Mouse (Mus musculus): ENCODE data around the gene Ccdc12. TPM values are rescaled to one million over a fixed set of nuclear protein-coding genes. Genes with fewer than 3 reads are reported as not detected.

The Ccdc12 gene
- polyA plus RNA-seq, 1 experiment from 2014 or later = 178 TPM

GRCm38 (mm10) chr9:110652963-110653654 is 3.2 kb upstream of the Ccdc12 start:
- no peak for DNase-seq (ENCODE audit: extremely low spot score, low spot score)
- peak overlapping the region; percentile 87 for H3K27ac ChIP-seq

GRCm38 (mm10) chr9:110653655-110654461 is 2.4 kb upstream of the Ccdc12 start, which contains the start of gene Nbeal2:
Gene Nbeal2 (minus strand): TSS chr9:110654161.
- WGBS = under 1% methylated on average over 75 of the region's 75 CpGs
- Histone ChIP-seq H3K27ac (peak within 1 kb of the TSS; percentile 87), H3K9me3 (no peaks in the 10 kb centered on the region), H3K4me3 (peak within 1 kb of the TSS; percentile 85), H3K27me3 (ENCODE audit: poor library complexity, severe bottlenecking) (peaks cover 35% of the 10 kb centered on the region), H3K36me3 (replicated peaks) (peaks cover 6% of the 10 kb centered on the region), H3K4me1 (peaks cover 71% of the 10 kb centered on the region)
- DNase-seq (ENCODE audit: extremely low spot score, low spot score) = peak; percentile 91

More at GRCm38 (mm10) chr9:110652963-110653654, 3.2 kb upstream of the Ccdc12 start:
- Histone ChIP-seq H3K9me3 (no peaks in the 10 kb centered on the region), H3K4me3 (peak overlapping the region; percentile 85), H3K4me1 (peaks cover 71% of the 10 kb centered on the region), H3K36me3 (replicated peaks) (peaks cover 4% of the 10 kb centered on the region), H3K27me3 (ENCODE audit: poor library complexity, severe bottlenecking) (peaks cover 35% of the 10 kb centered on the region)
- 20% methylated on average over 14 of the region's 14 CpGs for WGBS

- peak overlapping the region; percentile 97 for H3K27ac ChIP-seq
- H3K27me3 ChIP-seq (ENCODE audit: poor library complexity, severe bottlenecking) = peaks cover 35% of the 10 kb centered on the region
- 80% methylated on average over 19 of the region's 19 CpGs for WGBS
- H3K36me3 ChIP-seq (replicated peaks) = peaks cover 17% of the 10 kb centered on the region
- H3K4me1 ChIP-seq = peaks cover 62% of the 10 kb centered on the region
- DNase-seq (ENCODE audit: extremely low spot score, low spot score) = no peak
- H3K4me3 ChIP-seq = peak overlapping the region; percentile 85
- H3K9me3 ChIP-seq = no peaks in the 10 kb centered on the region
Measured at GRCm38 (mm10) chr9:110654726-110655650, 1.3 kb upstream of the Ccdc12 start.

- Histone ChIP-seq H3K27ac (peak overlapping the region; percentile 97), H3K9me3 (no peaks in the 10 kb centered on the region), H3K27me3 (ENCODE audit: poor library complexity, severe bottlenecking) (peaks cover 32% of the 10 kb centered on the region), H3K4me3 (peak overlapping the region; percentile 70), H3K4me1 (peaks cover 57% of the 10 kb centered on the region), H3K36me3 (replicated peaks) (peaks cover 17% of the 10 kb centered on the region)
- DNase-seq (ENCODE audit: extremely low spot score, low spot score) = no peak
- 85% methylated on average over 10 of the region's 10 CpGs for WGBS
Measured at GRCm38 (mm10) chr9:110655651-110656007, 674 bp upstream of the Ccdc12 start.

- Histone ChIP-seq H3K9me3 (no peaks in the 10 kb centered on the region), H3K4me3 (peak overlapping the region; percentile 70), H3K36me3 (replicated peaks) (peaks cover 17% of the 10 kb centered on the region), H3K4me1 (peaks cover 48% of the 10 kb centered on the region), H3K27ac (no peak overlapping the region; the same call in 1 of the 2 replicates), H3K27me3 (ENCODE audit: poor library complexity, severe bottlenecking) (peaks cover 13% of the 10 kb centered on the region)
- WGBS = 83% methylated on average over 13 of the region's 13 CpGs
- DNase-seq (ENCODE audit: extremely low spot score, low spot score) = no peak
Measured at GRCm38 (mm10) chr9:110657474-110658078, 1.3 kb downstream of the Ccdc12 start.

GRCm38 (mm10) chr9:110659521-110659920 is 3.2 kb downstream of the Ccdc12 start:
- no peaks in the 10 kb centered on the region for H3K27me3 ChIP-seq (ENCODE audit: poor library complexity, severe bottlenecking)
- H3K4me1 ChIP-seq = peaks cover 30% of the 10 kb centered on the region
- H3K27ac ChIP-seq = no peak overlapping the region
- no peak for DNase-seq (ENCODE audit: extremely low spot score, low spot score)
- no peaks in the 10 kb centered on the region for H3K9me3 ChIP-seq
- H3K4me3 ChIP-seq = no peak overlapping the region
- peaks cover 17% of the 10 kb centered on the region for H3K36me3 ChIP-seq (replicated peaks)
- WGBS = 93% methylated on average over 12 of the region's 12 CpGs

- Histone ChIP-seq H3K4me3 (no peak overlapping the region), H3K36me3 (replicated peaks) (peaks cover 17% of the 10 kb centered on the region), H3K27me3 (ENCODE audit: poor library complexity, severe bottlenecking) (no peaks in the 10 kb centered on the region), H3K27ac (no peak overlapping the region), H3K9me3 (no peaks in the 10 kb centered on the region), H3K4me1 (peaks cover 30% of the 10 kb centered on the region)
- no peak for DNase-seq (ENCODE audit: extremely low spot score, low spot score)
- WGBS = 94% methylated on average over 2 of the region's 2 CpGs
Measured at GRCm38 (mm10) chr9:110660208-110660607, 3.9 kb downstream of the Ccdc12 start.

GRCm38 (mm10) chr9:110660856-110661612 is 4.7 kb downstream of the Ccdc12 start:
- DNase-seq (ENCODE audit: extremely low spot score, low spot score) = no peak
- H3K27ac ChIP-seq = no peak overlapping the region
- 89% methylated on average over 7 of the region's 7 CpGs for WGBS
- no peaks in the 10 kb centered on the region for H3K9me3 ChIP-seq
- H3K27me3 ChIP-seq (ENCODE audit: poor library complexity, severe bottlenecking) = no peaks in the 10 kb centered on the region
- H3K4me3 ChIP-seq = no peak overlapping the region
- H3K36me3 ChIP-seq (replicated peaks) = peaks cover 17% of the 10 kb centered on the region
- peaks cover 30% of the 10 kb centered on the region for H3K4me1 ChIP-seq

GRCm38 (mm10) chr9:110662844-110663243 is 6.5 kb downstream of the Ccdc12 start:
- Histone ChIP-seq H3K4me1 (peaks cover 37% of the 10 kb centered on the region), H3K27me3 (ENCODE audit: poor library complexity, severe bottlenecking) (no peaks in the 10 kb centered on the region), H3K27ac (no peak overlapping the region), H3K36me3 (replicated peaks) (peaks cover 14% of the 10 kb centered on the region), H3K4me3 (no peak overlapping the region), H3K9me3 (no peaks in the 10 kb centered on the region)
- 89% methylated on average over 1 of the region's 1 CpGs for WGBS
- DNase-seq (ENCODE audit: extremely low spot score, low spot score) = no peak

- H3K27me3 ChIP-seq (ENCODE audit: poor library complexity, severe bottlenecking) = no peaks in the 10 kb centered on the region
- no peak for DNase-seq (ENCODE audit: extremely low spot score, low spot score)
- H3K27ac ChIP-seq = peak overlapping the region; percentile 59
- H3K9me3 ChIP-seq = no peaks in the 10 kb centered on the region
- WGBS = 33% methylated on average over 4 of the region's 4 CpGs
- peaks cover 36% of the 10 kb centered on the region for H3K4me1 ChIP-seq
- peak overlapping the region; percentile 10; the same call in 1 of the 2 replicates for H3K4me3 ChIP-seq
- H3K36me3 ChIP-seq (replicated peaks) = 0 out of 2 replicates have a peak, but pooled peaks cover 2% of the 10 kb centered on the region
Measured at GRCm38 (mm10) chr9:110665912-110666311, 9.6 kb downstream of the Ccdc12 start.

- Histone ChIP-seq H3K9me3 (no peaks in the 10 kb centered on the region), H3K4me1 (peaks cover 36% of the 10 kb centered on the region), H3K36me3 (replicated peaks) (0 out of 2 replicates have a peak, but pooled peaks cover 2% of the 10 kb centered on the region), H3K27ac (peak overlapping the region; percentile 59), H3K27me3 (ENCODE audit: poor library complexity, severe bottlenecking) (no peaks in the 10 kb centered on the region), H3K4me3 (0 out of 2 replicates have a peak overlapping the region, but pooled peaks have one; percentile 6)
- no peak for DNase-seq (ENCODE audit: extremely low spot score, low spot score)
- 39% methylated on average over 8 of the region's 8 CpGs for WGBS
Measured at GRCm38 (mm10) chr9:110666374-110666773, 10.1 kb downstream of the Ccdc12 start.

Measured in forebrain, embryonic 10.5 days (tissue).